Mouse (Mus musculus) central nervous system, embryonic 18 days (tissue): ENCODE results near the gene Nek2. TPM values are rescaled to one million over a fixed set of nuclear protein-coding genes. Genes with fewer than 3 reads are reported as not detected.

Experiments used
- polyA plus RNA-seq: library from polyadenylated mRNA; depleted of rRNA; stranded (reverse); fragments of >200 nt; gene quantifications from 2 replicates; pipeline ENCODE4 v1.2.3, GENCODE M21; 2012; rRNA removed

Nek2 gene
- 3.4 and 3.8 TPM in 2 replicates for polyA plus RNA-seq

GRCm38 (mm10) chr1:191821326-191822091, at the start of gene Nek2:
Nek2 (plus strand) TSS chr1:191821444.

Other genes starting within 250 kb of the Nek2 start
- 3.3 and 4.0 TPM in 2 replicates for gene Dtl, start 245.9 kb upstream of the Nek2 start, polyA plus RNA-seq
- gene Ints7, start 245.8 kb upstream of the Nek2 start, polyA plus RNA-seq: 32.9 and 35.3 TPM in 2 replicates
- 32.7 and 32.9 TPM in 2 replicates for gene Lpgat1, start 103.6 kb upstream of the Nek2 start, polyA plus RNA-seq
- gene Slc30a1, start 85.3 kb downstream of the Nek2 start, polyA plus RNA-seq: 11.5 and 12.0 TPM in 2 replicates
- gene Rd3, start 155.9 kb downstream of the Nek2 start, polyA plus RNA-seq: 1.8 TPM in 2 replicates